Mouse (Mus musculus) layer of hippocampus, adult 9-10 months (tissue): ENCODE measurements at regions not wholly inside any gene's neighbourhood (a gene's known extent, or its start where the extent isn't known, plus 50 kb on each side); places are given as distances from the start of the nearest gene placed in this dataset.
"Not testable (repeated sequence)": the region's sequence is repeated elsewhere in the genome, so short reads cannot be mapped to it uniquely, and the experiment has no call there.

ENCODE experiments used
- DNase-seq: peaks from one replicate; pipeline ENCODE4 v3.0.0; 2022; ENCODE audit warnings: low spot score

DNA sequence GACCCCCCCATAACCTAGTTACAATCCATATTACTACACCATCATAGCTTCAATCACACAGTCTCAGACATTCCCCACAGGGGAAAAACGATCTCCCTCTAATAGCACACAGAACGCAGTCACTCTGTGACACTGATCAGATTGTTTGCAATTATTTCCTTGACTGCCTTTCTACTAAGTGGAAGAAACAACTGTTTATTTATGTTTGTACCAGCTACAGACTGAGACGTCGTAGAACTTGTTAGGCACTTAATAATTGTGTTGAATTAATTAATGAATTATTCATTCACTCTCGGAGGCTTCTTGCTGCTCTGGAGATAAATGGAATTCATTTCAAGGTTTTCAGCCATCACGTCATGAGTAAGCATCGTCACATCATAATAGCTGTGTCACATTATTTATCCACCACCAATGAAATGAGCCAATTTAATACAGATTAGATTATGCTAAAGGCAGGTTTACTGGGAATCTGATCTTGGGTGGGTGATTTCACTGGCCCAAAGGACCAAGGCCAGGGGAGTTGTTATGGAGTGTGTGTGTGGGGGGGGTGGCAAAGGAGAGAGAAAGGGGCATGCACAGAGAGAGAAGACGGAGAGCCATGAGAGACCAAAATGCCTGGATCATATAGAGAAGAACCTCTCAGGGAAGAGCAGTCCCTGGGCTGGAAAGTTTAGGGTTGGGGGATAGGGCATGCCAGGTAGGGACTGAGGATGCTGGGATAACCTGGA, 355.7 kb upstream of the Zwint start:
- no peak for DNase-seq

DNA sequence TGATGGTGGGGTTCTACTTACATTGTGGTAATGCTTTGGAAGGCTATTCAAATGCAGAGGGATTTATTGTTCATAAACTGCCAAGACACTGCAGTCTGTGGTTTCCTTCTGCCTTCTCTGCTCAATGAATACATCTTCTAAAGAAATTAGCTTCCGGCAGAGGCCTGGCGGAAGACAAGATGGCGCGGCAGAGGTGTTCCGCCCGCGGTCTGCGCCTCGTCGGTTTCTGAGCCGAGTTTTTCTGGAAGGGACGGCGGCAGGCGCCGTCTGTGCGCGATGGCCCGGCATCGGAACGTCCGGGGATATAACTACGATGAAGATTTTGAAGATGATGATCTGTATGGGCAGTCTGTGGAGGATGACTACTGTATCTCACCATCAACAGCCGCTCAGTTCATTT, 345.6 kb upstream of the Zwint start:
- DNase-seq = not testable (repeated sequence)

DNA sequence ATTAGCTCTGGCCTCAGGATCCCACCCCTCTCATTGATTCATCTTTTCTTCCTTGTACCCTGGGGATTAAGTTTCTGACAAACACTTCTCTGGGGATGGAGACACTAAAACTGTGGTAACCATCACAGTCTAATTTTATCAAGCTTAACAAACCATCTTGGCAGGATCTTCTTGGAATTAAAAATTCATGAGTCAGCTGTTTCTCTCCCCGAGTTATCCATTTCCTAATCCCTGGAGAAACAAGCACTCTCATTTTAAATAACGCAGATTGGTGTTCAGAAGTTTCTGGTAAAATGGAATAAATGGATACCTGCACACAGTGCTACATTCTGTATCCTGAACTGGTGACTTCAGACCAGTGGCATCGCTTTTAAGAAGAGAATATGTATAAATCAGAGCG, 336.3 kb upstream of the Zwint start:
- DNase-seq = no peak

DNA sequence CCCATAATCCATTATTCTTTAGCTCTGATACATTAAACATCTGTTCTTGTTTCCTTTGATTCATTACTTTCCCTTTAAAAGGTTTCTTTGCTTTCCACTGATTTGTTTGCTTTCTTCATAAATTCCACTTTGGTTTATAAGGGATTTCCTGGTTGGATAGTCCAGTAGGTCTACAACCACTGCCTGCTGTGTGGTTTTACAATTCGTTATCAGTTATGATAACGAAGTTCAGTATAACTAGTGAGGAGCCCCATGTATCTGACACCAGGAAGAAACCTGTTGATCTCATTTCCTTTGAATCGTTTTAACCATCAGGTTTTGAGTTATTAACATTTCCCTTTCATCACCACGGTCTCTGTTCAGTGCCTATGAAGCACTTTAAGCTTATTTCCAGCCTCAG, 334.3 kb upstream of the Zwint start:
- DNase-seq = no peak

- DNase-seq = no peak
Observed at GRCm38 (mm10) chr10:72326624-72327023, 328.0 kb upstream of the Zwint start.

GRCm38 (mm10) chr10:72347253-72347652, 307.4 kb upstream of the Zwint start:
- DNase-seq = no peak

- no peak for DNase-seq
Observed at GRCm38 (mm10) chr10:72347949-72348663, 306.5 kb upstream of the Zwint start.

- DNase-seq = no peak
Observed at GRCm38 (mm10) chr10:72352810-72353209, 301.8 kb upstream of the Zwint start.

- no peak for DNase-seq
Observed at GRCm38 (mm10) chr10:72353515-72353914, 301.1 kb upstream of the Zwint start.

- no peak for DNase-seq
Observed at GRCm38 (mm10) chr10:72383351-72383750, 271.3 kb upstream of the Zwint start.

DNA sequence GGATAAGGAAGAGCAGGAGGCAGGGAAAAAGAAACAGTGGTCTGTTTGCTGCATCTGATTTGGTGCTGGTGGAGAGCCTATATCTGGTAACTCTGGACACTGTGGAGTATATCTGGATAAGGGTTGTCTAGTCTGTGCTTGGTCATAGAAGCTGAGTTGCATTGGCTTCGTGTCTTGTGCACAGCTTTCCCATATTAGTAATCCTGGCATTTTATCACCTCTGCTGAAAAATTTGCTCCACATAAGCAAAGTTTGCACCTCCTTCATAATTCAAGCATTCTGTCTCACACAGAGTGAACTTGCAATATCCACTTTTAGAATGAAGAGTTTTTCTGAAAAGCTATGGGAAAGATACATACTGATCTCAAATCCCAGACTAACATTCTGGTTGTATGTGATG, 269.8 kb upstream of the Zwint start:
- DNase-seq = no peak

DNA sequence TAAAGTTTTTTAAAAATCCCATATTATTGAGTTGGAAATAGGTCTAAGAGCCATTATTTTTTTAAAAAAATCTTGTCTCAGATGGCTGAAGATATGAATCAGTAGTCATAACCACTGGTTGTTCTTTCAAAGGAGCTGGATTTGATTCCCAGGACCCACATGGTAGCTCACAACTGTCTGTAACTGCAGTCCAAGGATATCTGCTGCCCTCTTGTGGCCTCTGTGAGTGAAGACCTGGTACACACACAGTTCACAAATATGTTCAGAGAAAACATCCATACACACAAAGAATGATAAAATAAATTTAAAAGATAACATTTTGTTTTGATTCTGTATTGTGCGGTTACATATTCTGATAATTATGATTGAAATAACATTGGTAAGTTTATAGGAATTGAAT, 263.2 kb upstream of the Zwint start:
- DNase-seq = no peak

DNA sequence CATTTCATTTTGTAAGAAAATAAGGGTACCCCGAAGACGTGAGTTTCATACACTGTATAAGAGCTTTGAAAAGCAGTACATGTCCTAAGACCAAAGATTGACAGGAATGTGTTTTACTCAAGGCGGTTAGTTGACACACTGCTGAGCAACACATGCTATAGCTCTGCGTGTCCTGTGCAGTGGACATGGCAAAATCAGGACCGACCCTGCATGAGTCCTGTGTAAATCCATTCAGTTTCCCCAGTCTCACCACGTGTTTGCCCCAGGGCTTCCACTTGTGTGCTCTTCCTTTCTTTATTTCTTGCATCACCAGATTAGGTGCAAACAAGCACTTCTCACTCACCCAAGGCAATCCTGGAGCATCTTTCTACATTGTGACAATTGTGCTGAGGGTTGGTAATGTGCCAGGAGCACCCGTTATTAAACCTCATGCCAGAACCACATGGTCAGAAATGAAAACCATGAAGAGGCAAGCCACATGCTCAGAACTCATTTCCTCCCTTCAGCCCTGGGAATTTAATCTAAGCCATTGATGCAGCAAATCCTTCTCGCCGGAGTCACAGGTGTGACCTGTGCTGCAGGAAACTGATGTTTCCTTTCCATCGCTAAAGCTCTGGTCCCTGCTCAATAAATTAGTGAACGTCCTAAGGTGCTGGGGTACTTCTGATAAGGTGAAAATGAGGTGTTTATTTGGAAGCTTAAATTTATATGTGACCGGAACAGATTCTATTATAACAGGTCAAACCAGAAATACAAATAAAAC, 261.2 kb upstream of the Zwint start:
- DNase-seq = no peak

DNA sequence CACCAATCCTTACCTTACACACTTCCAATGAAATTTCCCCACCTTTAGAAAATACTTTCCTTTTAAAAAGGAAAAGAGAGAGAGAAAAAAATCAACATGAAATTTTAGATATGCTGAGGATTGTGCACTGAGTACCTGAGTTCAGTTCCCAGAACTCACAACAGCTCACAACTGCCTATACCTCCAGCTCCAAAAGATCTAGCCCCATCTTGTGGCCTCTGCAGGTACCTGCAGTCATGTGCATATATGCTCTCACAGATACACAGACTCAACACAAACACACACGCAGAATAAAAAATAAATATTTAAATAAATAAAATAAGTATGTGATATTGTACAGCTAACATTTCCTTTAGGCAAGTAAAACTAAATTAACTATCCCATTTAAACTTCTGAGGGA, 260.3 kb upstream of the Zwint start:
- no peak for DNase-seq

- no peak for DNase-seq
Observed at GRCm38 (mm10) chr10:72403290-72403689, 251.4 kb upstream of the Zwint start.

- DNase-seq = no peak
Observed at GRCm38 (mm10) chr10:72410305-72410704, 244.3 kb upstream of the Zwint start.

- peak; percentile 16 for DNase-seq
Observed at GRCm38 (mm10) chr10:72411670-72412069, 243.0 kb upstream of the Zwint start.

DNA sequence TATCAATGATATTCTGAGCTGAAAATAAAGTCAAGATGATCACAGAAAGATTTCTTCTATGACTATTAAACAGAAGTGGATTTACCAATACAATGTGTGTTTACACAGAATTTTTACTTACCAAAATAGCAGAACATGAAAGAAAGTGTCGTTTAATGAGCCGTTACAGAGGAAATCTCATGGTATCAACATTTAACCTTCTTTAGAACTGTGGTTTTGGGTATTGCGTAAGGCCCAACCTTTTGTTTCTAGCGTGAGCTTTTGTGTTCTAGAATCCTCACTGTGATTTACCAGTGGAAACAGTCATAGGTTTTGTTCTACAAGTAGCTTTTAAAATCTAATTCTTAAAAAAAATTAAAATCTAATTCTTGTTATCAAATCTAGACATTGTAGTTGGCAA, 200.0 kb upstream of the Zwint start:
- no peak for DNase-seq

GRCm38 (mm10) chr10:72484315-72484714, 170.3 kb upstream of the Zwint start:
- DNase-seq = peak; percentile 62

- DNase-seq = no peak
Observed at GRCm38 (mm10) chr10:72532431-72532830, 122.2 kb upstream of the Zwint start.

- no peak for DNase-seq
Observed at GRCm38 (mm10) chr10:72533427-72533826, 121.2 kb upstream of the Zwint start.

- no peak for DNase-seq
Observed at GRCm38 (mm10) chr10:72533859-72534258, 120.8 kb upstream of the Zwint start.

DNA sequence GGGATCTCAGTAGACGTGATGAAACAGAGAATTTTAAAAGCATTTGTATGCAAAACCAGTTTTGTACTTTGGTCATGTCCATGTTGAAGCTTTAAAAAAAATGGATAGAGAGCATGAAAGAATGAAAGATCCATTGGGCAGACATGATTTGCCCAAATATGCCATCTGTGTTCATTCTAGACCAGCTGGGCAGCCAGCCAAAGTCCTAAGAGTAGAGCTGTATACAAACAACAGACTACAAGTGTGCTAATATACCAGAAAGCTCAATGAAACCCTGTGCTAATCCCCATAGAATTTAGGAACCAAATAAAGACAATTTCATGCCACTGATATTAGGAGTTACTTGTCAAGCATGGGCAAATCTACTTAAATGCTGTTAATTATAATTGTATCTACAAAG, 105.1 kb upstream of the Zwint start:
- no peak for DNase-seq
